Mouse (Mus musculus) liver, postnatal 0 days (tissue): ENCODE results near the gene Hmgcll1. TPM values are rescaled to one million over a fixed set of nuclear protein-coding genes. Genes with fewer than 3 reads are reported as not detected.

Experiments
- ATAC-seq: fragments of 200-750 bp; cut with Nextera tagmentation; 2 replicates; pipeline ENCODE4 v1.8.0; 2017; ENCODE audit warnings: mild to moderate bottlenecking, moderate library complexity
- DNase-seq: peaks from one replicate; pipeline ENCODE4 v3.0.0-alpha.2; 2016
- H3K27ac ChIP-seq: fragments of 300-500 bp; sonication (generic); 2 replicates; pipeline ENCODE4 v1.5.1; 2014; ENCODE audit warnings: antibody characterized with exemption, moderate library complexity, mild to moderate bottlenecking, low read depth
- H3K27me3 ChIP-seq: fragments of 300-500 bp; sonication (generic); 2 replicates; pipeline ENCODE4 v1.6.1; 2014; ENCODE audit warnings: low read length, control low read depth, mixed read lengths; ENCODE audit not compliant: insufficient read depth
- H3K36me3 ChIP-seq: fragments of 300-500 bp; sonication (generic); replicated peaks from 2 replicates; pipeline ENCODE4 v1.6.1; 2014; ENCODE audit warnings: mild to moderate bottlenecking, control low read depth, low read length, moderate library complexity, mixed read lengths; ENCODE audit not compliant: insufficient read depth
- H3K4me1 ChIP-seq: fragments of 300-500 bp; sonication (generic); 2 replicates; pipeline ENCODE4 v1.6.1; 2014; ENCODE audit warnings: antibody characterized with exemption, mild to moderate bottlenecking, control low read depth; ENCODE audit not compliant: insufficient read depth
- H3K4me2 ChIP-seq: fragments of 300-500 bp; sonication (generic); 2 replicates; pipeline ENCODE4 v1.6.1; 2014; ENCODE audit warnings: low read depth, mild to moderate bottlenecking, low read length, moderate library complexity, mixed read lengths
- H3K4me3 ChIP-seq: fragments of 300-500 bp; sonication (generic); 2 replicates; pipeline ENCODE4 v1.5.1; 2014; ENCODE audit warnings: low read depth, low read length
- H3K9ac ChIP-seq: fragments of 300-500 bp; sonication (generic); replicated peaks from 2 replicates; pipeline ENCODE4 v1.6.1; 2014; ENCODE audit warnings: mild to moderate bottlenecking, moderate library complexity
- H3K9me3 ChIP-seq: fragments of 300-500 bp; sonication (generic); 2 replicates; pipeline ENCODE4 v1.6.1; 2016; ENCODE audit warnings: mild to moderate bottlenecking, control low read depth, low read length, mixed read lengths
- CTCF ChIP-seq: sonication (generic); IDR thresholded peaks from 2 replicates; pipeline ENCODE4 v1.5.1; 2016; ENCODE audit warnings: antibody characterized with exemption, low read depth
- EP300 ChIP-seq: IDR thresholded peaks from 2 replicates; pipeline ENCODE4 v1.6.1; 2016; ENCODE audit warnings: antibody characterized with exemption, low read depth, mild to moderate bottlenecking
- WGBS: fragments of 180-500 bp; shearing (Covaris S2); extraction: QIAGEN DNeasy Blood & Tissue Kit; methylation state at CpG from one replicate; pipeline ENCODE4 v1.1.7; 2014; ENCODE audit not compliant: insufficient replicate concordance; 5-methylcytosine and 5-hydroxymethylcytosine counted together
- polyA plus RNA-seq: library from polyadenylated mRNA; unstranded; fragments of >200 nt; fragmentation: Nextera tagmentation; extraction: Ambion mirVana; gene quantifications from 2 replicates; pipeline ENCODE4 v1.2.1, GENCODE M21; 2015

The Hmgcll1 gene
- 0.32 and 0.35 TPM in 2 replicates for polyA plus RNA-seq

DNA sequence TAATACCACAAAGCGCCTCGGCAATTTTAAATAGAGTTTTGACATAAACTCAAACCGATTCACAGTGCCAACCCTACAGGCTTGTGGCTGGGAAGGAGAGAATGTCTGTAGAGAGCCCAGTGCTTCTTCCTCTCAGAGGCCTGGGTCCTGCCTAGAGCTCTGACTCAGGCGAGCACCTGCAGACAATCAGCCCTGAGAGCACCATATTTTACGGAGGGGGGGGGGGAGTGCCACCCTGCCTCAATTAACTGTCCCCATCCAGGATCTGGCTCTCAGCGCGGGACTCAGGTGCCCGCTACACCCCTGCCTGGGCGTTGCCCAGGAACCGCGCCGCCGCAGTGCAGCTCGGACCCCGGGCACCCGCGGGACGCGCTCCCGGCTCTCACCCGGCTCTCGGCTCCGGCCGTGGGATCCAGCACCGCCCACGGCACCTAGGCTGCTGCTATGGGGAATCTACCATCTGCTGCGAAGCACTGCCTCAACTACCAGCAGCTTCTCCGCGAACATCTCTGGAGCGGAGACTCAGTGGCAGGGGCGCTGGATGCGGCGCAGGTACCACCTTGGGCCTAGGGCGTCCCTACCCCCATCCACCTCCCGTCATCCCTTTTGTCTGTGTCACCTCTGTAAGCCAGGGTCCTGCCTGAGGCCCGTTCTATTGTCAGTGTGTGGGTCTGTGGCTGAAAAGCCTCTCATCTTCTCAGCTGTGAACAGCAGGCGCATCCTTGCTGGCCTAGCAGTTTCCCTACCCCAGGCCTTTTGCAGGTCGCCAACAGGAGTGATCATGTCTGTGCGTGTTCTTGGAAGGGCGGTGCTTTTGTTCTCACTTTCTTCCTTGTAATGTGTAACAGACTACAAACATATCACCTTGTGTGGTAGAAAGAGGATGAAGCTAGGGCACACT lies at the start of gene Hmgcll1:
TSS of gene Hmgcll1 (plus strand) at position 225 of the 901 bp plus-strand sequence.
- Histone ChIP-seq H3K9ac (peak within 1 kb of the TSS; percentile 63), H3K36me3 (no peaks in the 10 kb centered on the region), H3K27ac (peak within 1 kb of the TSS; percentile 55), H3K4me2 (peak within 1 kb of the TSS; percentile 83), H3K4me3 (peak within 1 kb of the TSS; percentile 56), H3K27me3 (no peaks in the 10 kb centered on the region), H3K4me1 (peaks cover 8% of the 10 kb centered on the region; the same call in 1 of the 2 replicates), H3K9me3 (no peaks in the 10 kb centered on the region)
- 17% methylated on average over 40 of the region's 40 CpGs for WGBS
- ATAC-seq (peak; percentile 53), DNase-seq (peak; percentile 29)
- no peak for TF ChIP-seq CTCF
- no peak for TF ChIP-seq EP300

DNA sequence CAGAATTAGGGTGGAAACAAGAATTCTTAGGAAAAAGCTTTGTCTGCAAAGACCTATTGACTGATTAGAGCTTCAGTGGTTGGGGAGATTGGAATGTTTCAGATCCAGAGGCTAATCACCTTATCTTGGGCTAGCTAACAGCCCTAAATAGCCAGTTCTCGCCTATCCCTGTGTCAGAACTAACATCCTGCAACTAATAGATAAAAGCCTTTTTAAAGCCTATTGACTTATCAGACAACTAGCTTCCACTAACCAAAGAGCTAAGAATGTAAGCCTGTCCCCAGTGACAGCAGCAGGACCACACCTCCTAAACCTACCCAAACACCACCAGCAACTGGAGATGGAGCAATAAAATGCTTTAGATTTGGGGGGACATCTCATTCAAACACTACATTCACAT lies 34.6 kb upstream of the Hmgcll1 start:
- Histone ChIP-seq H3K4me2 (peak overlapping the region; percentile 13; the same call in 1 of the 2 replicates), H3K36me3 (no peaks in the 10 kb centered on the region), H3K9me3 (no peaks in the 10 kb centered on the region), H3K27ac (peak overlapping the region; percentile 29; the same call in 1 of the 2 replicates), H3K4me1 (0 out of 2 replicates have a peak, but pooled peaks cover 4% of the 10 kb centered on the region), H3K27me3 (no peaks in the 10 kb centered on the region), H3K4me3 (no peak overlapping the region), H3K9ac (no peak overlapping the region)
- DNase-seq (no peak), ATAC-seq (peak; percentile 98)
- TF ChIP-seq EP300 (peak; percentile 94), CTCF (no peak)
- 44% methylated on average over 1 of the region's 1 CpGs for WGBS

DNA sequence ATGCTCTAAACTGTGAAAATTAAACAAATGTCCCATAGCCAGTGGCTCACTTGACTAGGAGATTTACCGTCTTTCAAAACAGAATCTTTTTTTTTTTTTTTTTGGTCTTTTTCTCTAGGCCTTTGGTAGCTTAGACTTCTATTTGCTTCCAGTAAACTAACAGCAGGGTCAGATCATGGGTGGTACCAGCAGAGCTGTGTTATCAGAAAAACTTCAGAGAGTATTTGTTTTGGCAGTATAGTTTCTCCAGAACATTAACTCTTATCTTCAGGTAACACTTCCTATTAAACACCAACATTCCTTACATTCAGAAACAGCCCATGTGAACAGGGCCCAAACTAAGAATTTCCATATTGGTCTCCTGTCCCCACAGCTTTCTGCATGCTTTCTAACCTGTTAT lies 33.5 kb upstream of the Hmgcll1 start:
- Histone ChIP-seq H3K27ac (no peak overlapping the region), H3K4me1 (0 out of 2 replicates have a peak, but pooled peaks cover 4% of the 10 kb centered on the region), H3K9ac (no peak overlapping the region), H3K4me2 (no peak overlapping the region), H3K27me3 (no peaks in the 10 kb centered on the region), H3K4me3 (no peak overlapping the region), H3K36me3 (no peaks in the 10 kb centered on the region), H3K9me3 (no peaks in the 10 kb centered on the region)
- 0 out of 2 replicates have a peak, but pooled peaks have one; percentile 24 for ATAC-seq
- peak; percentile 61; the same call in 1 of the 2 replicates for TF ChIP-seq EP300
- no peak for TF ChIP-seq CTCF
- WGBS: 41% methylated on average over 1 of the region's 1 CpGs
- no peak for DNase-seq

DNA sequence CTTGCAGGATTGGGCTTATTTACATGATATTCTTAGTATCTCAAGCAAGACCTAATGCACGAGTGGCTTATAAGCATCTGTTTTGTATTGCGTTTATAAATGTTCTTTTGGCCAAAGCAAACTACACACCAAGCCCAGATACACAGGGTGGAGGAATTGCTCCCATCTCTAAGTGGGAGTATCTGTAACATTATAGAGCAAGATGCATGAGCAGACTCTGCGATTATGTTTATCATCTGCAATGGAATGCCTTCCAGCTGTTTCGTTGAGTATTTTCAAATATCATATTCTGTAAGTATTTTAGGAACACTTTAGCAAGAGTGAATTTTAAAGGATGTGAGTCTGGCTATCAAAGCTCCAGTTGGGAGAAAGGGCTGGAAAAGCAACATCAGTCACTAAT lies 25.2 kb upstream of the Hmgcll1 start:
- DNase-seq (no peak), ATAC-seq (no peak)
- Histone ChIP-seq H3K27ac (no peak overlapping the region), H3K4me2 (no peak overlapping the region), H3K4me1 (no peaks in the 10 kb centered on the region), H3K9ac (no peak overlapping the region), H3K4me3 (no peak overlapping the region), H3K36me3 (no peaks in the 10 kb centered on the region), H3K9me3 (no peaks in the 10 kb centered on the region), H3K27me3 (no peaks in the 10 kb centered on the region)
- WGBS: 73% methylated on average over 4 of the region's 4 CpGs
- no peak for TF ChIP-seq EP300
- no peak for TF ChIP-seq CTCF

DNA sequence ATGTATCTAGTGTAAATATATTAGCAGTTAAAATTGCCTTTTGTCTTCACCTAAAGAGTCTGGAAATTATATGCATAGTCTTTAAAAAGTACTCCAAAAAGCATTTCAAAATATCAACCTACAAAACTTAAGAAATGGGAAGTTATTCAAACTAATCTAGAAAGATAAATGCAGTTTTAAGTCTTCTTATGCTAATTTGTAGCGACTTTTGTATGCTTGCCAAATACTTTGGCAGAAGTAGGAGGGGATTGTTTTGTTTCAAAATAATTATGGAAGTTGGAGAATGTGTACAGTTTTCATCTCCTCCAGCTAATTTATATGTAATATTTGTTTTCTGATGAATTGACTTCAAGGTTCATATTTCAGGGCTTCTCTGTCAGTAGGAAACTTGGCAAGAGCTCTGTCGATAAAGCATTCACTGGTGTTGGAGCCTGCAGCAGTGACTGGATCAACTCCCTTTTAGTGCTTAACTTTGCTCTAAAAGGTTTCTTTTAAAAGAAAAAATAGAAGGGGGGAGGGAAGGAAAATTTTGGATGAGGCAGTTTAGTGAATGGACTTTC lies 15.8 kb upstream of the Hmgcll1 start:
- Histone ChIP-seq H3K4me2 (no peak overlapping the region), H3K36me3 (no peaks in the 10 kb centered on the region), H3K27me3 (no peaks in the 10 kb centered on the region), H3K27ac (no peak overlapping the region), H3K4me1 (0 out of 2 replicates have a peak, but pooled peaks cover 2% of the 10 kb centered on the region), H3K4me3 (no peak overlapping the region), H3K9me3 (no peaks in the 10 kb centered on the region), H3K9ac (no peak overlapping the region)
- DNase-seq (no peak), ATAC-seq (no peak)
- TF ChIP-seq EP300: no peak
- 77% methylated on average over 2 of the region's 2 CpGs for WGBS
